Mouse (Mus musculus) forebrain, embryonic 16.5 days (tissue): ENCODE measurements around the gene Zfp341. TPM values are rescaled to one million over a fixed set of nuclear protein-coding genes. Genes with fewer than 3 reads are reported as not detected.

Experiments used
- ATAC-seq: fragments of 200-750 bp; cut with Nextera tagmentation; 2 replicates; pipeline ENCODE4 v1.8.0; 2017; ENCODE audit warnings: mild to moderate bottlenecking, moderate library complexity
- H3K27ac ChIP-seq: fragments of 300-500 bp; sonication (generic); 2 replicates; pipeline ENCODE4 v1.5.1; 2014; ENCODE audit warnings: low read length, control low read depth
- H3K27me3 ChIP-seq: fragments of 300-500 bp; sonication (generic); replicated peaks from 2 replicates; pipeline ENCODE4 v1.6.1; 2014; ENCODE audit warnings: low read length; ENCODE audit not compliant: control insufficient read depth, insufficient read depth
- H3K36me3 ChIP-seq: fragments of 300-500 bp; sonication (generic); 2 replicates; pipeline ENCODE4 v1.6.1; 2014; ENCODE audit not compliant: control insufficient read depth, insufficient read depth
- H3K4me1 ChIP-seq: fragments of 300-500 bp; sonication (generic); replicated peaks from 2 replicates; pipeline ENCODE4 v1.6.1; 2014; ENCODE audit warnings: low read length; ENCODE audit not compliant: control insufficient read depth, insufficient read depth
- H3K4me2 ChIP-seq: fragments of 300-500 bp; sonication (generic); 2 replicates; pipeline ENCODE4 v1.6.1; 2014; ENCODE audit warnings: mild to moderate bottlenecking, low read length, control low read depth
- H3K4me3 ChIP-seq: fragments of 300-500 bp; sonication (generic); replicated peaks from 2 replicates; pipeline ENCODE4 v1.5.1; 2014; ENCODE audit warnings: mild to moderate bottlenecking, low read length, control low read depth
- H3K9ac ChIP-seq: fragments of 300-500 bp; sonication (generic); replicated peaks from 2 replicates; pipeline ENCODE4 v1.6.1; 2014; ENCODE audit warnings: low read depth, low read length, control low read depth
- H3K9me3 ChIP-seq: fragments of 300-500 bp; sonication (generic); 2 replicates; pipeline ENCODE4 v1.6.1; 2016; ENCODE audit warnings: low read length; ENCODE audit not compliant: control insufficient read depth
- WGBS: fragments of 180-500 bp; shearing (Covaris S2); extraction: QIAGEN DNeasy Blood & Tissue Kit; methylation state at CpG from one replicate; pipeline ENCODE4 v1.1.7; 2014; 5-methylcytosine and 5-hydroxymethylcytosine counted together
- polyA plus RNA-seq: library from polyadenylated mRNA; unstranded; fragments of >200 nt; fragmentation: Nextera tagmentation; extraction: Ambion mirVana; gene quantifications from 2 replicates; pipeline ENCODE4 v1.2.1, GENCODE M21; 2015

Zfp341 gene
- polyA plus RNA-seq, 1 experiment from 2014 or later: 3.3 TPM

DNA sequence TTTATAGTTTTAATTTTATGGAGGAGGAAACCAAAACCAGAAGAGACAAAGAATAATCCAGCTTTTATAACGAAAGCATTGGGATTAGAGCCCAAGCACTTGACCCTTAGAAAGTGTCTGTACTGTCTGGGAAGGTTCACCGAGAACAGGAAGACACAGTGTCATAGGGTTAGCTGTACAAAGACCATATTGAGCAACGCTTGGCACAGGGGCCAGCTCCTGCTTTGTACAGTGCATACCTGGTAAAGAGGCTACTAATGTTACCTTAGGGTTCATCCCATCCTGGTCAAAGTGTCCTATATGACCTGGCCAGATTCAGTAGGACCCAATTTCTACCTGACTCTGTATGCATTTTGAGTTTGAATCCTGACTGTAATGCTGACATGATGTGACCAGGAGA is 11.8 kb upstream of the Zfp341 start:
- Histone ChIP-seq H3K9me3 (no peaks in the 10 kb centered on the region), H3K9ac (no peak overlapping the region), H3K4me1 (peaks cover 13% of the 10 kb centered on the region), H3K36me3 (no peaks in the 10 kb centered on the region), H3K4me3 (no peak overlapping the region), H3K4me2 (no peak overlapping the region), H3K27me3 (peaks cover 2% of the 10 kb centered on the region; the same call in 1 of the 2 replicates), H3K27ac (no peak overlapping the region)
- ATAC-seq: no peak
- WGBS: 79% methylated on average over 3 of the region's 3 CpGs

DNA sequence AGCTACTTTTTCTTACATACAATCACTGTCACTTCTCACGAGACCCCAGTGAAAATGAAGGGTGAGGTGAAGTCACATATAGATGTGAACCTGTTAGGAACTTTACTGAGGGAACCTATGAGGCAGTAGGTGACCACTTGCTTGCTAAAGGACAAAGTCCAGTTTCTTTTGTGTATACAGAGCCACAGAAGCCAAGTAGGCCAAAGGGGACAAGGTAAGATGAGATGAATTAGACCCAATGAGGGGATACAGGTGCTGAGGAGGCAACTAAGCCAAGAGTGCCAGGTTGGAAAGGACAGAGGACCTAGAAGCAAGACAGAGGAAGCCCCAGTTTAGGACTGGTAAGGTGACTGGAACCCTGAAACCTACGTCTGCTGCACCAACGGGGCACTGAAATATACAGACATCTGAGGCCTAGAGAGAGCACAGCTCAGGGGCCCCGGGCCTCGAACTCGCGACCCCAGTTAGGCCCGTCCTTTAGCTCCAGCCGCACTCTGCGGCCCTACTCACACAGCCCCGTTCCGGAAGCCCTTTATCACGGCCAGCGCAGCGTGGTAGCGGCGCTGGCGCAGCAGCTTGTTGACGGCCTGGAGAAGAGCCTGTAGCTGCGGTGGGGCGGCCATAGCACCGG is 10.0 kb upstream of the Zfp341 start:
- H3K27me3 ChIP-seq: peaks cover 2% of the 10 kb centered on the region; the same call in 1 of the 2 replicates
- H3K9me3 ChIP-seq: no peaks in the 10 kb centered on the region
- H3K36me3 ChIP-seq: no peaks in the 10 kb centered on the region
- H3K4me1 ChIP-seq: peaks cover 13% of the 10 kb centered on the region
- H3K4me3 ChIP-seq: peak overlapping the region; percentile 74
- H3K27ac ChIP-seq: no peak overlapping the region
- ATAC-seq: no peak; the same call in 1 of the 2 replicates
- peak overlapping the region; percentile 73 for H3K9ac ChIP-seq
- peak overlapping the region; percentile 74 for H3K4me2 ChIP-seq
- 23% methylated on average over 22 of the region's 22 CpGs for WGBS

- H3K4me1 ChIP-seq: peaks cover 13% of the 10 kb centered on the region
- H3K27me3 ChIP-seq: peaks cover 2% of the 10 kb centered on the region; the same call in 1 of the 2 replicates
- H3K27ac ChIP-seq: no peak within 1 kb of the TSS
- H3K4me2 ChIP-seq: peak within 1 kb of the TSS; percentile 74
- H3K9ac ChIP-seq: peak within 1 kb of the TSS; percentile 73
- no peaks in the 10 kb centered on the region for H3K9me3 ChIP-seq
- ATAC-seq: peak; percentile 100
- WGBS: 1% methylated on average over 13 of the region's 13 CpGs
- H3K4me3 ChIP-seq: peak within 1 kb of the TSS; percentile 74
- no peaks in the 10 kb centered on the region for H3K36me3 ChIP-seq
Observed at GRCm38 (mm10) chr2:154603638-154604153, 9.4 kb upstream of the Zfp341 start, which contains the start of gene Pxmp4. Gene Pxmp4, minus strand, starts transcription at chr2:154603708.

DNA sequence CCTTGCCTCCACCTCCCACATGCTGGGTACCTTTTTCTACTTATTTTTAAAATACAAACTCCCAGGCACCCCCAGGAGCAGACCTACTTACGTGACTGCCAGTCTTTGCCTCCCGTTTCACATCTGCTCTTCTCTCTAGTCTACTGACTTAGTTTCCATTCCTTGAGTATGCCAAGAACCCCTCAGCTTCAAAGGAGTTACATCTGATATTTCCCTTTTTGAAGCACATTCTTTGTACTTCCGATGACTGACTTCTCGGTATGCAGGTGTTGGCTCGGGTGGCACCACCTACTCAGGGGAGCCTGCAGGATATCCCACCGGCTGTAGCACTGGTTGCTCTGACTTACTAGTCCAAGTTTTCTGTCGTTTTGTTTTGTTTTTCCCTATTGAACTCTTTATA is 8.9 kb upstream of the Zfp341 start:
- H3K9ac ChIP-seq: no peak overlapping the region
- peaks cover 13% of the 10 kb centered on the region for H3K4me1 ChIP-seq
- H3K9me3 ChIP-seq: no peaks in the 10 kb centered on the region
- no peaks in the 10 kb centered on the region for H3K36me3 ChIP-seq
- ATAC-seq: no peak
- peaks cover 2% of the 10 kb centered on the region; the same call in 1 of the 2 replicates for H3K27me3 ChIP-seq
- WGBS: 43% methylated on average over 7 of the region's 7 CpGs
- H3K27ac ChIP-seq: no peak overlapping the region
- H3K4me2 ChIP-seq: peak overlapping the region; percentile 74
- peak overlapping the region; percentile 74 for H3K4me3 ChIP-seq

GRCm38 (mm10) chr2:154606965-154607364 is 6.1 kb upstream of the Zfp341 start:
- ATAC-seq: no peak
- Histone ChIP-seq H3K27ac (no peak overlapping the region), H3K27me3 (peaks cover 2% of the 10 kb centered on the region; the same call in 1 of the 2 replicates), H3K9ac (no peak overlapping the region), H3K4me2 (no peak overlapping the region), H3K4me3 (no peak overlapping the region), H3K9me3 (no peaks in the 10 kb centered on the region), H3K4me1 (peaks cover 16% of the 10 kb centered on the region), H3K36me3 (no peaks in the 10 kb centered on the region)
- 86% methylated on average over 1 of the region's 1 CpGs for WGBS

DNA sequence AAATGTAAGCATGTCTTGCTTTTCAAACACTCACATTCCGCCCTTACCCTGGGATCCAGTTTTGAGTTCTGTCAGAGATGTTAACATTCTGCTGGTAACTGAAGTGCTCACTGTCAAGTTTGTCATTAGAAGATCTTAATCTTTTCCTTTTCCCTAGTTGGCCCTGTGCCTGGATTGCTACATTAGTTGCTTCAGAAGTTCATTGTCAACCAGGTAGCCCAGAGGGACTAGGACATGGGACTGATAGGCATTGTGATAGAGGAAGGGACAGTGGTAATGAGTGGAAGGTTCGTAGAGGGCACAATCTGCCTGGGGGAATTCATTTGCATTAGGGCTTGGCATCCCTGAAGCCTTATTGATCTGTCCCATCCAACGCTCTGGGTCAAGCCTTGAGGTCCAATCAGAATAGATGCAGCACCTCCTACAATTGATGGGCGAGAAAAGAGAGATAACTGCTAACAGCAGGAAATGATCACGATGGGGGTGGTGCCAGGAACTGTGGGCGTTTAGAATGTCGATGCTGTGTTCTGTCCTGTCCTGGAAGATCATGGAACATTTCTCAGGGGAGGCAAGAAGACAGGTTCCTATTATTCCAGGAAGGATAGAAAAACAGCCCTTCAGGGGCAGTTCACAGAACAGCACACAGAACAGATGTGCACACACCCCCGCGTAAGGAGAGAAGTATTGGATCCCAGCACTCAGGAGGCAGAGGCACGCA is 3.9 kb upstream of the Zfp341 start:
- 73% methylated on average over 10 of the region's 10 CpGs for WGBS
- Histone ChIP-seq H3K4me2 (no peak overlapping the region), H3K4me1 (peaks cover 13% of the 10 kb centered on the region), H3K4me3 (no peak overlapping the region), H3K27ac (no peak overlapping the region), H3K9ac (no peak overlapping the region), H3K36me3 (no peaks in the 10 kb centered on the region), H3K27me3 (peaks cover 2% of the 10 kb centered on the region; the same call in 1 of the 2 replicates), H3K9me3 (no peaks in the 10 kb centered on the region)
- no peak for ATAC-seq

DNA sequence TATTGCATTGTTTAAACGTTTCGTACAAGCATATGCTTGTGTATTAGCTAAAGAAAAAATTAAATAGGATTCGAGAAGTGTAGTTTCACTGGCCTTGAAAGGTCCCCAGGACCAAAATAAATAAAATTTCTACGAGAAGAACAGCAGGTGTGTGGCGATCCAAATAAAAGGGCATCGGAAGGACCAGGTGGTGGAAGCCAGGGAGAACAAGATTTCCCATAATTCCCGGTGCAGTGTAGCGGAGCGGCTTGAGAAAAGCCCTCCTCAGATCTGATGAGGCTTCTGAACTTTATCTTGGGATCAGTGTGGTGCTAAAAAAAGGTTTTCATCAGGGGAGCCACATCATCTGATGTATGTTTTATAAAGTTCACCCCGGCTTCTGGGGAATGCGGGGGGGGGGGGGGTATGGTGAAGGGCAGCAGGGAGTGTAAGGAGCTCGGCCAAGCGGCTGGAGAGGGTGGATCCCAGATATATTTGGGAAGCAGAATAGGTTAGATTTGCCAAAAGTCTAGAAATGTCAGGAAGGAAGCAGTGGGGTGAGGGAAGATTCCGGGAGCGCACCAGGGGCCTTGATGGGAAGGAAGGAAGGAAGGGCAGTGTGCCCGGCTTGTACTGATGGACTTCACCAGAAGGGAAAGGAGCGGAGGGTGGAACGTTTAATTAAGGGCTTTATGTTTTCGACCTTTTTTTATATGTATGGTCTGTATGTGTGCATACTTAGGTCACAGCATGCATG is 1.9 kb downstream of the Zfp341 start:
- ATAC-seq: no peak
- H3K36me3 ChIP-seq: no peaks in the 10 kb centered on the region
- no peaks in the 10 kb centered on the region for H3K27me3 ChIP-seq
- H3K4me1 ChIP-seq: peaks cover 21% of the 10 kb centered on the region
- H3K27ac ChIP-seq: no peak overlapping the region
- H3K9me3 ChIP-seq: no peaks in the 10 kb centered on the region
- peak overlapping the region; percentile 59 for H3K4me2 ChIP-seq
- no peak overlapping the region for H3K9ac ChIP-seq
- WGBS: 68% methylated on average over 19 of the region's 19 CpGs
- no peak overlapping the region; the same call in 1 of the 2 replicates for H3K4me3 ChIP-seq

DNA sequence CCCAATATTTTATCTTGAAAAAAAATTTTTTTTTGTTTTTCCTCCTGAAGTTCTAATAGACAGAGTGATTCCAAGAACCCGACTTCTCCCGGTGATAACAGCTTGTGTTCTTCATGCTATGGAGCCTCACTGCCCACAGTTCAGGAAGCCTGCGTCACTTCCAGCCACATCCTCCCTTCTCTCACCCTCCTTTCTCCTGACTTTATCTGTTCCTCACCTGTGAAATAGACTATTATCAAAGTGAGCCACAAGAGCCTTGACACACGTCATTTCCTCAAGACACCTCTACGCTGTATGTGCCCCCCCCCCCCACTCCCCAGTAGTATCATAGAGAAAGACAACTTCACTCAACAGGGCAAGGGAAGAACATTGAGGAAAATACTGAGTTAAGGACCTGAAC is 2.6 kb downstream of the Zfp341 start:
- Histone ChIP-seq H3K9me3 (no peaks in the 10 kb centered on the region), H3K27ac (no peak overlapping the region), H3K4me3 (no peak overlapping the region), H3K4me2 (no peak overlapping the region), H3K36me3 (no peaks in the 10 kb centered on the region), H3K27me3 (no peaks in the 10 kb centered on the region), H3K9ac (no peak overlapping the region), H3K4me1 (peaks cover 19% of the 10 kb centered on the region)
- no peak for ATAC-seq
- WGBS: 95% methylated on average over 5 of the region's 5 CpGs

DNA sequence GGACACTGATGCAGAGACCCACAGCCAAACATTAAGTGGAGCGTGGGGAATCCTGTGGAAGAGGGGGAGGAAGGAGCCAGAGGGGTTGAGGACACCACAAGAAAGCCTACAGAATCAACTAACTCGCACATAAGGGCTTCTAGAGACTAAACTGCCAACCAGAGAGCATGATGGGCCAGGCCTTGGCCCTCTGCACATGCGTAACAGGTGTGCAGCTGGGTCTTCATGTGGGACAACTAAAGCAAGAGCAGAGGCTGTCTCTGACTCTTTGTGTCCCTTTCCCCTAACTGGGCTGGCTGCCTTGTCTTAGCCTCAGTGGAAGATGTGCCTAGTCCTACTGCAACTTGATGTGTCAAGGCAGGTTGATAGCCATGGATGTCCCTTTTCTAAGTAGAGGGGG is 4.0 kb downstream of the Zfp341 start:
- H3K4me1 ChIP-seq: peaks cover 19% of the 10 kb centered on the region
- H3K9ac ChIP-seq: no peak overlapping the region
- ATAC-seq: no peak
- no peaks in the 10 kb centered on the region for H3K36me3 ChIP-seq
- no peaks in the 10 kb centered on the region for H3K9me3 ChIP-seq
- 98% methylated on average over 3 of the region's 3 CpGs for WGBS
- H3K27ac ChIP-seq: no peak overlapping the region
- H3K27me3 ChIP-seq: no peaks in the 10 kb centered on the region
- no peak overlapping the region for H3K4me3 ChIP-seq
- H3K4me2 ChIP-seq: no peak overlapping the region
